Mouse (Mus musculus): ENCODE data around the gene Mustn1.

The Mustn1 gene

GRCm38 (mm10) chr14:30880251-30880650, 1.3 kb downstream of the Mustn1 start:
- no peak for DNase-seq (ENCODE audit: low read depth, low spot score)

- peak; percentile 63 for DNase-seq (ENCODE audit: low read depth, low spot score)
These were observed 2.1 kb downstream of the Mustn1 start for GRCm38 (mm10) chr14:30880811-30881717.

GRCm38 (mm10) chr14:30881718-30882108, 2.7 kb downstream of the Mustn1 start:
- no peak for DNase-seq (ENCODE audit: low read depth, low spot score)

GRCm38 (mm10) chr14:30885298-30885697, 6.3 kb downstream of the Mustn1 start:
- DNase-seq (ENCODE audit: low read depth, low spot score): peak; percentile 33

- DNase-seq (ENCODE audit: low read depth, low spot score): no peak
These were observed 7.2 kb downstream of the Mustn1 start, which contains the start of gene Itih4 for GRCm38 (mm10) chr14:30886204-30886603. Itih4 (plus strand) TSS chr14:30886476.

- peak; percentile 66 for DNase-seq (ENCODE audit: low read depth, low spot score)
These were observed 9.3 kb downstream of the Mustn1 start for GRCm38 (mm10) chr14:30888271-30888732.

- DNase-seq (ENCODE audit: low read depth, low spot score): peak; percentile 80
These were observed 21.0 kb downstream of the Mustn1 start for GRCm38 (mm10) chr14:30899972-30900371.

GRCm38 (mm10) chr14:30902628-30903027, 23.6 kb downstream of the Mustn1 start:
- no peak for DNase-seq (ENCODE audit: low read depth, low spot score)

GRCm38 (mm10) chr14:30903036-30903435, 24.0 kb downstream of the Mustn1 start:
- DNase-seq (ENCODE audit: low read depth, low spot score): no peak

GRCm38 (mm10) chr14:30904307-30904706, 25.3 kb downstream of the Mustn1 start:
- no peak for DNase-seq (ENCODE audit: low read depth, low spot score)

GRCm38 (mm10) chr14:30906001-30906400, 27.0 kb downstream of the Mustn1 start:
- no peak for DNase-seq (ENCODE audit: low read depth, low spot score)

GRCm38 (mm10) chr14:30907814-30908265, 28.8 kb downstream of the Mustn1 start:
- DNase-seq (ENCODE audit: low read depth, low spot score): no peak

- DNase-seq (ENCODE audit: low read depth, low spot score): no peak
These were observed 32.1 kb downstream of the Mustn1 start for GRCm38 (mm10) chr14:30911141-30911540.

GRCm38 (mm10) chr14:30912641-30913040, 33.6 kb downstream of the Mustn1 start:
- no peak for DNase-seq (ENCODE audit: low read depth, low spot score)

- no peak for DNase-seq (ENCODE audit: low read depth, low spot score)
These were observed 34.4 kb downstream of the Mustn1 start for GRCm38 (mm10) chr14:30913404-30913803.

GRCm38 (mm10) chr14:30916516-30916915, 37.5 kb downstream of the Mustn1 start:
- no peak for DNase-seq (ENCODE audit: low read depth, low spot score)

GRCm38 (mm10) chr14:30922053-30922670, 43.2 kb downstream of the Mustn1 start:
- DNase-seq (ENCODE audit: low read depth, low spot score): no peak

- DNase-seq (ENCODE audit: low read depth, low spot score): no peak
These were observed 44.5 kb downstream of the Mustn1 start, which contains the start of gene Itih3 for GRCm38 (mm10) chr14:30923375-30924105. Itih3 (minus strand) TSS chr14:30923760.

GRCm38 (mm10) chr14:30925492-30925891, 46.5 kb downstream of the Mustn1 start:
- no peak for DNase-seq (ENCODE audit: low read depth, low spot score)

GRCm38 (mm10) chr14:30930386-30930785, 51.4 kb downstream of the Mustn1 start:
- DNase-seq (ENCODE audit: low read depth, low spot score): no peak
